Mouse (Mus musculus) kidney, embryonic 16.5 days (tissue): ENCODE results near the gene Coro1c. TPM values are rescaled to one million over a fixed set of nuclear protein-coding genes. Genes with fewer than 3 reads are reported as not detected.

ENCODE experiments used
- ATAC-seq: fragments of 200-750 bp; cut with Nextera tagmentation; 2 replicates; pipeline ENCODE4 v1.8.0; 2017; ENCODE audit warnings: moderate TSS enrichment; ENCODE audit not compliant: low FRiP score, low TSS enrichment
- H3K27ac ChIP-seq: fragments of 300-500 bp; sonication (generic); 2 replicates; pipeline ENCODE4 v1.5.1; 2014; ENCODE audit warnings: low read length
- H3K27me3 ChIP-seq: fragments of 300-500 bp; sonication (generic); 2 replicates; pipeline ENCODE4 v1.6.1; 2014; ENCODE audit warnings: low read length, control low read depth, mixed read lengths; ENCODE audit not compliant: insufficient read depth
- H3K36me3 ChIP-seq: fragments of 300-500 bp; sonication (generic); 2 replicates; pipeline ENCODE4 v1.6.1; 2014; ENCODE audit warnings: low read length, control low read depth, mixed read lengths; ENCODE audit not compliant: insufficient read depth
- H3K4me1 ChIP-seq: fragments of 300-500 bp; sonication (generic); 2 replicates; pipeline ENCODE4 v1.6.1; 2014; ENCODE audit warnings: low read length, control low read depth, mixed read lengths; ENCODE audit not compliant: insufficient read depth
- H3K4me2 ChIP-seq: fragments of 300-500 bp; sonication (generic); replicated peaks from 2 replicates; pipeline ENCODE4 v1.6.1; 2014; ENCODE audit warnings: low read depth, low read length
- H3K4me3 ChIP-seq: fragments of 300-500 bp; sonication (generic); 2 replicates; pipeline ENCODE4 v1.5.1; 2014; ENCODE audit warnings: mild to moderate bottlenecking, low read length
- H3K9ac ChIP-seq: fragments of 300-500 bp; sonication (generic); replicated peaks from 2 replicates; pipeline ENCODE4 v1.6.1; 2014; ENCODE audit warnings: low read length
- H3K9me3 ChIP-seq: fragments of 300-500 bp; sonication (generic); 2 replicates; pipeline ENCODE4 v1.6.1; 2016; ENCODE audit warnings: low read length, control low read depth
- WGBS: fragments of 180-500 bp; shearing (Covaris S2); extraction: QIAGEN DNeasy Blood & Tissue Kit; methylation state at CpG from one replicate; pipeline ENCODE4 v1.1.7; 2014; 5-methylcytosine and 5-hydroxymethylcytosine counted together
- polyA plus RNA-seq: library from polyadenylated mRNA; unstranded; fragments of >200 nt; fragmentation: Nextera tagmentation; extraction: Ambion mirVana; gene quantifications from 2 replicates; pipeline ENCODE4 v1.2.1, GENCODE M21; 2015

Coro1c gene
- polyA plus RNA-seq, 1 experiment from 2014 or later, result 126 TPM

DNA sequence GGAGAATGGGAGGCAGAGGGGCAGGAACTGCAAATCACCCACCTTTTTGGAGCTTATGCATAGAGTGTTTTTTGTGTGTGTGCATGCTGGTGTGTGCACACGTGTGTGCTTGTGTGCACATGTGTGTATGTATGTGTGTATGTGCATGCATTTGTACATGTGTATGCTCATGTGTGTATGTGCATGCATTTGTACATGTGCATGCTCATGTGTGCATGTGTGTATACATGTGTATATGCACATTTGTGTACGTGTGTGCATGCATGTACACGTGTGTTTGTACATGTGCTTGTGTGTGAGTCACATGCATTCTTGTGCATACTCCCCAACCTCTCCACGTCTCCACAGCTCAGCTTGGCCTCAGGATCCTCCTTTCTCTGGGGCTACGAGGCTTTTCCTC, 77.8 kb downstream of the Coro1c start:
- Histone ChIP-seq H3K36me3 (no peaks in the 10 kb centered on the region), H3K4me3 (no peak overlapping the region), H3K27ac (no peak overlapping the region), H3K9ac (no peak overlapping the region), H3K27me3 (no peaks in the 10 kb centered on the region), H3K4me1 (peaks cover 7% of the 10 kb centered on the region; the same call in 1 of the 2 replicates), H3K4me2 (no peak overlapping the region), H3K9me3 (no peaks in the 10 kb centered on the region)
- no peak for ATAC-seq
- 83% methylated on average over 5 of the region's 5 CpGs for WGBS

DNA sequence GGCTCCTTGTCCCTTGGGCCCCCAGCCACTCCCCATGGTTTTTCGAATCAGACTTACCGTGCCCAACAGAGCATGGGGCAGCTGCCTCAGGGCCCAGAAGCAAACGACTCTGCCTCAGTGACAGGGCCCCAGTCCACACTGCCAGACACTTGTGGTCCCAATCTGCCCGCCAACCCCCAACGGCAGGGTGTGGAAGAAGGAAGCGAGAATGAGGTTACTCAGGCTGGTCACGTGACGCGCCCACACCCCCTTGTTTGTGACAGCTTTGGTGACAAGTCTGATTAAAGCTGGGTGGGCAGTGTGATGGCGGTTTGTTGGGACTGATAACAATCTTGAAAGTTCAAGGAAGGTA, 78.3 kb downstream of the Coro1c start:
- Histone ChIP-seq H3K4me3 (no peak overlapping the region), H3K27me3 (no peaks in the 10 kb centered on the region), H3K4me2 (no peak overlapping the region), H3K9me3 (no peaks in the 10 kb centered on the region), H3K9ac (no peak overlapping the region), H3K27ac (no peak overlapping the region), H3K4me1 (peaks cover 7% of the 10 kb centered on the region; the same call in 1 of the 2 replicates), H3K36me3 (no peaks in the 10 kb centered on the region)
- ATAC-seq, result no peak
- whole genome bisulfite sequencing, result 55% methylated on average over 10 of the region's 10 CpGs

GRCm38 (mm10) chr5:113829566-113830291, 78.8 kb downstream of the Coro1c start:
- no peak for ATAC-seq
- Histone ChIP-seq H3K4me1 (peaks cover 7% of the 10 kb centered on the region; the same call in 1 of the 2 replicates), H3K36me3 (no peaks in the 10 kb centered on the region), H3K9ac (no peak overlapping the region), H3K27ac (no peak overlapping the region), H3K9me3 (no peaks in the 10 kb centered on the region), H3K4me2 (no peak overlapping the region), H3K27me3 (no peaks in the 10 kb centered on the region), H3K4me3 (no peak overlapping the region)
- 69% methylated on average over 7 of the region's 7 CpGs for WGBS

DNA sequence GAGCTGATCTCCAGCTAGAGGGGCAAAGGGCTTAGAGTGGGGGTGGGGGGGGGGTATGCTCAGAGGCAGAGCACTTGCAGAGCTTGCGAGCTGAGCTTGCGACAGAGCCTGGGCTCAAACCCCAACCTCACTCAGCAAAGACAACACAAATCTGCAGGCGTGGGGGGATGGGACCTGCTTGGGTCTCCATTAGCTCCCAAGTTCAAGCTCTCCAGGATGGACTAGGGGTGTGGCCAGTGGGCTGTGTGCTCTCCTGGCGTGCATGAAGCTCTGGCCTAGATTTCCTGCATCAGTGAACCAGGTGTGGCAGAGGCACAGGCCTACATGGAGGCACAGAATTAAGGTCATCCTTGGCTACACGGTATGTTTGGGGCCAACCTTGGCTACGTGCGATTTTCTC, 80.1 kb downstream of the Coro1c start:
- H3K9me3 ChIP-seq, result no peaks in the 10 kb centered on the region
- 47% methylated on average over 7 of the region's 7 CpGs for WGBS
- H3K4me3 ChIP-seq, result no peak overlapping the region
- peak; percentile 62 for ATAC-seq
- no peaks in the 10 kb centered on the region for H3K36me3 ChIP-seq
- 0 out of 2 replicates have a peak overlapping the region, but pooled peaks have one; percentile 15 for H3K9ac ChIP-seq
- no peaks in the 10 kb centered on the region for H3K27me3 ChIP-seq
- peaks cover 7% of the 10 kb centered on the region; the same call in 1 of the 2 replicates for H3K4me1 ChIP-seq
- H3K4me2 ChIP-seq, result no peak overlapping the region
- no peak overlapping the region for H3K27ac ChIP-seq

DNA sequence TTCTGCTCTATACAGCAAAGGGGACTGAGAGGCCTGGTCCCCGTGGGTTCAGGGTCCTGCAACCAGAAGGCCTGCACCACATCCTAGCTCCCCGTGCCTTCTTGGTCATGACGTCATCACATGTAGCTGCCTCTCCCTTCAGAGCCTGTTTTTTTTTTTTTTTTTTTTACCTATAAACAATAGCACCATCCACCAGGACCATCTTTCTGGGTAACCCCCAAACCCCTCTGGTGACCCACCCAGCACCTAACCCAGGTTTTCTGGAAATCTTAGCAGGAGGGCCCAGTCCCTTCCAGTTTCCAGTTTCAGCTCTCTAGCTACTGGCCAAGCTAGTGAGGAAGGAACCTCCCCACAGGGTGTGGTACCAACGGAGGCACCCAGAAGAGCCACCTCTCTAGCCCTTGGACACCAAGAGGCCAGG, 80.6 kb downstream of the Coro1c start:
- Histone ChIP-seq H3K9me3 (no peaks in the 10 kb centered on the region), H3K4me1 (peaks cover 7% of the 10 kb centered on the region; the same call in 1 of the 2 replicates), H3K9ac (0 out of 2 replicates have a peak overlapping the region, but pooled peaks have one; percentile 15), H3K4me3 (no peak overlapping the region), H3K4me2 (no peak overlapping the region), H3K36me3 (no peaks in the 10 kb centered on the region), H3K27ac (no peak overlapping the region), H3K27me3 (no peaks in the 10 kb centered on the region)
- WGBS, result 61% methylated on average over 4 of the region's 4 CpGs
- no peak; the same call in 1 of the 2 replicates for ATAC-seq

DNA sequence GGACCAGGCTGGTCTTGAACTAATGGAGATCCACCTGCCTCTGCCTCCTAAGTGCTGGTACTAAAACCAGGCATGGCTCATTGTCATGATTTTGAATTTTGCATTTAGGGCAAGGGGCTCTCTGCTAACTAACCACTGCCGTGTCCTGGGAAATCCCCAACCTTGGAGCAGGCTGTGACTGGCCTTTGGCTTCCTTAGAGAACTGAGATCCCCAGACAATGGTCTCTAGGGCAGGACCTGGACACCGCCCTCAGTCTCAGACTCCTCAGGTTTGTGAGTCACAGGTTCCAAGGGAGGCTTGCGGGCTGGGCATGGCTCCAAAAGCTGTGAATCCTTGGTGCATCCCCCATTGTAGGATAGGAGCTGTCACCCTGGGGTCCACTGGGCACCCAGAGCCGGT, 81.9 kb downstream of the Coro1c start:
- Histone ChIP-seq H3K4me2 (no peak overlapping the region), H3K27me3 (no peaks in the 10 kb centered on the region), H3K4me1 (0 out of 2 replicates have a peak, but pooled peaks cover 5% of the 10 kb centered on the region), H3K4me3 (no peak overlapping the region), H3K27ac (no peak overlapping the region), H3K36me3 (no peaks in the 10 kb centered on the region), H3K9me3 (no peaks in the 10 kb centered on the region), H3K9ac (no peak overlapping the region)
- WGBS, result 83% methylated on average over 4 of the region's 4 CpGs
- no peak for ATAC-seq

DNA sequence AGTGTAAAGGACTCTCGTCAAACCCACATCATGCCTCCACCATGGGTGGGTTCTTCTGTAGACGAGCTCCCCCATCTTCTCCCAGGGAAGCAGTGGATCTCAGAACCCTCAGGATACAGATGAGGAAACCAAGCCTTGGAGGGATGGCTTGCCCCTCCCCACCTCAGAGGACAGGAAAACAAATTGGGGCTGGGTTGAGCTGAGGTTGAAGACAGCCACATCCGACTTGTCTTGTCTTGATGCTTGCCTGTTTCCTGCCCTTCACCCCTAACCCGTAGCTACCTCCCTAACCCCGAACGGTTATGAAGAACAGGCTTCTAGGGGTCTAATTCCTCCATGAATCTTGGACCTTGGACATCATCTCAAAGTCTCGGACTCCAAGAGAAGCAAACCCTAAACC, 83.0 kb downstream of the Coro1c start:
- Histone ChIP-seq H3K4me2 (no peak overlapping the region), H3K4me1 (0 out of 2 replicates have a peak, but pooled peaks cover 5% of the 10 kb centered on the region), H3K27me3 (no peaks in the 10 kb centered on the region), H3K9ac (no peak overlapping the region), H3K36me3 (no peaks in the 10 kb centered on the region), H3K4me3 (no peak overlapping the region), H3K9me3 (no peaks in the 10 kb centered on the region), H3K27ac (no peak overlapping the region)
- WGBS, result 77% methylated on average over 7 of the region's 7 CpGs
- ATAC-seq, result no peak

DNA sequence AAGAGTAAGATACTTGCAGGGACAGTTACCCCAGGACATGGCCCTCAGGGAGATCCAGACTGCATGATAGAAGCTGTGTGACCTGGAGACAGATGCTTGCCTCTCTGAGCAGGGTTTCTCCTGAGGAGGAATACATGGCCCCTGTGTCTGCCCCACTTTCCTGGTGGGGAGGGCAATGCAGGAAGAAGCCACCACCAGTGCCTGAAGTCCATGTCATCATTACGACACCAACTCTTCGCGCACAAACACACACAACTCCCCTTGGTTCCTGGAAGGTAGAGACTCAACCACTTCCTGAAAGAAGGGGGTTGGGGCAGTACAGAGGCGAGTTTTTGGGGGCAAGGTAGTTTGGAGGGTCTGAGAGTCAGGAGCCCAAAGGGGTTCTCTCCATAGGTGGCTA, 84.3 kb downstream of the Coro1c start:
- Histone ChIP-seq H3K36me3 (no peaks in the 10 kb centered on the region), H3K9ac (no peak overlapping the region), H3K27ac (no peak overlapping the region), H3K27me3 (no peaks in the 10 kb centered on the region), H3K4me1 (0 out of 2 replicates have a peak, but pooled peaks cover 5% of the 10 kb centered on the region), H3K4me2 (no peak overlapping the region), H3K9me3 (no peaks in the 10 kb centered on the region), H3K4me3 (no peak overlapping the region)
- WGBS, result 90% methylated on average over 4 of the region's 4 CpGs
- ATAC-seq, result no peak

DNA sequence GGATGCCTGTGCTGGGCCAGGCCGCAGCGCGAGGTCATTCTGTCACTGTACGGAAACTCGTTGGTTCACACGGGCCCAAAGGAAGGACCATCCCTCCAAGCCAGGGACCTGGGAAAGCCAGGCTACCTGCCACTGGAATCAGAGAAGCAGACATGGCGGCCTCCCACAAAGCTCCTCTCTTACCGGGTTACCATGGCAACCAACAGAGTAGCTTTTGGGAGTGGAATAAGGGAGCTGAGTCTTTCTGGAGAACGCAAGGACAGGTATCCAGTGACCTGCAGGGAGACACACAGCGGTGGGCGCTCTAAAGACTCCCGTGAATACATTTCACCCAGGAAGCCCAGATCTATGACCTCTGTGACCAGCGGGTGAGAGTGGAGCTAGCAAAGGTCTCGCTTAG, 90.0 kb downstream of the Coro1c start:
- no peak overlapping the region for H3K4me3 ChIP-seq
- H3K4me2 ChIP-seq, result no peak overlapping the region
- no peaks in the 10 kb centered on the region for H3K36me3 ChIP-seq
- no peak overlapping the region for H3K27ac ChIP-seq
- H3K27me3 ChIP-seq, result no peaks in the 10 kb centered on the region; the same call in 1 of the 2 replicates
- H3K9ac ChIP-seq, result no peak overlapping the region
- WGBS, result 61% methylated on average over 14 of the region's 14 CpGs
- peaks cover 13% of the 10 kb centered on the region for H3K4me1 ChIP-seq
- no peaks in the 10 kb centered on the region for H3K9me3 ChIP-seq
- no peak for ATAC-seq

DNA sequence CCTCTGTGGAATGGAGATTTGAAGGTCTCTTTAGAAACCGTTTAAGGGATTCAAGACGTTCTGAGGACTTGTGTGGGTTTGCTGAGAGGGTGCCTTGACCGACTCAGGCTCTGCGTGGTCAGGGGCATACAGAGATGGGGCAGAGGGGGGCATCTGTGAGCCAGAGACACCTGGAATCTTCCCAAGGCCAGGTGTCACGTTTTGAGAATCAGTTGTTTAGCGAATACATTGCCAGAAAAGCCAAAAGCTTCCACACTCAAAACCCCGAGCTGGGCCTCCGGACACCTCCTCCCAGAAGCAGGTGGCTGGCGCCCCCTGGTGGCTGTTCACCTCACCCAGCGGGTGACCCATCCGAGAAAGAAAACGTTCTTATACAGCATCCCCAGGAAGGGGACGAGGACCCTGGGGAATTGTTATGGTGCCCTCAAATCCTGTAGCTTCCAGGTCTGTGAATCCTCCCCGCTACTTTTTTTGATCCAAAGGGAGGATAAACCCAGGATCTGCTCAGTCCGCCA, 92.9 kb downstream of the Coro1c start:
- peak overlapping the region; percentile 16; the same call in 1 of the 2 replicates for H3K9ac ChIP-seq
- no peak overlapping the region for H3K27ac ChIP-seq
- H3K4me2 ChIP-seq, result no peak overlapping the region; the same call in 1 of the 2 replicates
- no peak for ATAC-seq
- H3K4me1 ChIP-seq, result peaks cover 13% of the 10 kb centered on the region
- WGBS, result 12% methylated on average over 15 of the region's 15 CpGs
- H3K27me3 ChIP-seq, result no peaks in the 10 kb centered on the region; the same call in 1 of the 2 replicates
- H3K4me3 ChIP-seq, result no peak overlapping the region
- no peaks in the 10 kb centered on the region for H3K36me3 ChIP-seq
- peaks cover 6% of the 10 kb centered on the region; the same call in 1 of the 2 replicates for H3K9me3 ChIP-seq
